Mouse (Mus musculus) adrenal gland, postnatal 36 days (tissue): ENCODE measurements around the gene Rfk. TPM values are rescaled to one million over a fixed set of nuclear protein-coding genes. Genes with fewer than 3 reads are reported as not detected.

Experiments used
- DNase-seq, 2 experiments: peaks; one replicate each; pipeline ENCODE4 v3.0.0; 2021; ENCODE audit warnings: mixed read lengths in 1 of 2
- long read RNA-seq, 2 experiments: library from polyadenylated mRNA; stranded (forward); transcript quantifications; one replicate each; pipeline ENCODE4 v2.0.0; 2021; ENCODE audit warnings: borderline sequencing depth in 2 of 2
- total RNA-seq, 2 experiments: library from RNA; stranded (reverse); gene quantifications; 2 replicates each; pipeline ENCODE4 v1.2.3; 2021

The Rfk gene
- total RNA-seq, result 100 to 1,000 TPM in 1 of 2 experiments, 10 to 100 TPM in 1; 84.2 to 343 TPM
- long read RNA-seq, experiment 1, transcript Rfk-201 (4 exons, 2,482 nt), result major isoform, 471 of 523 reads
- long read RNA-seq, experiment 1, partial matches to known transcripts, result 12 of 523 reads
- long read RNA-seq, experiment 1, other reads (novel, unspliced or antisense), result 39 of 523 reads
- long read RNA-seq, experiment 2, transcript Rfk-201 (4 exons, 2,482 nt), result major isoform, 29 of 31 reads
- long read RNA-seq, experiment 2, partial matches to known transcripts, result 0 of 31 reads
- long read RNA-seq, experiment 2, other reads (novel, unspliced or antisense), result 2 of 31 reads

- peak; percentile 95 to 98 for DNase-seq
Measured at GRCm38 (mm10) chr19:17393841-17394591, at the start of gene Rfk. TSS of gene Rfk (plus strand) at chr19:17394043.

GRCm38 (mm10) chr19:17344881-17345280, 49.0 kb upstream of the Rfk start:
- DNase-seq, result no peak

- no peak for DNase-seq
Measured at GRCm38 (mm10) chr19:17346716-17347474, 46.9 kb upstream of the Rfk start.

DNA sequence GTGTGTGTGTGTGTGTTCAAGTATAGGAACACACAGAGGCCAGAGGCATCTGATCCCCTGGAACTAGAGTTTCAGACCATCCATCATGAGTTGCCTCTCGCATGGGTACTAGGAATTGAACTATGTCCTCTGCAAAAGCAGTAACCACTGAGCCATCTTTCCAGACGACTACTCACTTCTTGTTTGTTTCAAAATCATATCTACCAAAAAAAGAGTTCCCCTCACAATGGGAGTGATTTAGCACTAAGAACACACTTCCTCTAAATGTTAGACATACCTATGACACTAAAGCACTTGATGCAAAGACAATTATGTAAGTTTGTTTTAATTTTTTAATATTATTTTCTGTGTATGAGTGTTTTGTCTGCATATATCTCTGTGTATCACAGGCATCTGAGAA, 46.0 kb upstream of the Rfk start:
- DNase-seq, result no peak

DNA sequence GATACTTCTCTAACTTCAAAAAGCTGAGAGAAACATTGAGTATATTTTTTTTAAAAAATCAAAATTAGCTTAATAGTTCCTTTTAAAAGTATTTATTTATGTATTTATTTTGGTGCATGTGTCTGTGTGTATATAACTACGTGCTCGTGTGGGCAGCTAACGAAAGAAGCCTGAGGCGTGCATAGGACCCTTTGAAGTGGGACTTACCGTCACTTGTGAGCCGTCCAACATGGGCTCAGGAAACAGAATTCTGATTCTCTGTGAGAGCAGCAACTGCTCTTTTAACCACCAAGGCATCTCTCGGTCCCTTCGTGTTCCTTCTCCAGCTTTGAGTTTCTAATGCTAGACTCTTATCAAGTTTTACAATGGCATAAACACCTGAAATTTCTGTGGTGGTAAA, 40.1 kb upstream of the Rfk start:
- DNase-seq, result no peak

- no peak for DNase-seq
Measured at GRCm38 (mm10) chr19:17354362-17354761, 39.5 kb upstream of the Rfk start.

- DNase-seq, result no peak
Measured at GRCm38 (mm10) chr19:17354797-17355196, 39.0 kb upstream of the Rfk start.

- DNase-seq, result no peak
Measured at GRCm38 (mm10) chr19:17355361-17355760, 38.5 kb upstream of the Rfk start.

GRCm38 (mm10) chr19:17355950-17356867, 37.6 kb upstream of the Rfk start:
- DNase-seq, result peak; percentile 15 to 53

GRCm38 (mm10) chr19:17356932-17357331, 36.9 kb upstream of the Rfk start:
- DNase-seq, result no peak

- no peak for DNase-seq
Measured at GRCm38 (mm10) chr19:17357391-17357790, 36.5 kb upstream of the Rfk start.

DNA sequence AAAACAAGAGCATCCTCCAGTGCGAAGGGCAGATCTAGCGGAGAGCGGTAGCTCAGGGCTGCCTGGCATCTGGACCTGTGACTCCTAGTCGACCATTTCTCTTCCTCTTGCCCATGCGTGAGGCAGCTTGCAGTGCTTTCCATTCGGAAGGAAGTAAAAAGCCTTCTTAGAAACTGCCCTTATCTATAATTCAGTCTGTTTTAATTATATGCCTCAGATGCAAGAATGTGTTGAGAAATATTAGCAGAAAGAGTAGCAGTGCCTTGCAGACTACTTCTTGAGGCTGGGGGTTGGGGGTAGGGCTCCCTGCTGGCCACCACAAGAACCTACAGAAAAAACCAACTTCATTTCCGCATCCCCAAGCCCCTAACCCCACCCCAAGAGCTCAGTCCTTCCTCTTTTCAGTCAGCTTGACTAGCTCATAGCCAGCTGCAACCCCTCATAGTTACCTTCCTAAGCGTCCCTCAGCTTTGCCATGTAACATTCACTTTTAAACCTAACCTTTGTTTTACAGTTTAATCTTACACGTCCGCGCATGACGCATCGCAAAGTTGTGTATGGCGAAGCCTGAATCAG, 34.4 kb upstream of the Rfk start:
- DNase-seq, result no peak

GRCm38 (mm10) chr19:17361181-17361580, 32.7 kb upstream of the Rfk start:
- DNase-seq, result no peak

DNA sequence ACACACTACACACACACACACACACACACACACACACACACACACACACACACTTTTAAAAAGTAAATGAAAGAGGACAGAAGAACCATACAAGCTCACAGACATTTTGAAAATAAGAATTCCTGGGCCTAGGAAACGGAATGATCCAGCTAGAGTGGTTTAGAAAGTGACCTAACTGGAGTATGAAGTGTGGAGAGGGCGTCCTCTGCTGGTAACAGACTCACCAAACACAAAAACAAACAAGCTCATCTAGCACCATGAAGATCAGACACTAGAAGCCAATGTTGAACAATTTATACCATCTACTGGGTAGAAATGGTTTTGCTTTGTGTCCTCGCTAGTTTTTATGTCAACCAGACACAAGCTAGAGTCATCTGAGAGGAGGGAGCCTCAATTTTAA, 29.1 kb upstream of the Rfk start:
- DNase-seq, result peak; percentile 23 to 31

DNA sequence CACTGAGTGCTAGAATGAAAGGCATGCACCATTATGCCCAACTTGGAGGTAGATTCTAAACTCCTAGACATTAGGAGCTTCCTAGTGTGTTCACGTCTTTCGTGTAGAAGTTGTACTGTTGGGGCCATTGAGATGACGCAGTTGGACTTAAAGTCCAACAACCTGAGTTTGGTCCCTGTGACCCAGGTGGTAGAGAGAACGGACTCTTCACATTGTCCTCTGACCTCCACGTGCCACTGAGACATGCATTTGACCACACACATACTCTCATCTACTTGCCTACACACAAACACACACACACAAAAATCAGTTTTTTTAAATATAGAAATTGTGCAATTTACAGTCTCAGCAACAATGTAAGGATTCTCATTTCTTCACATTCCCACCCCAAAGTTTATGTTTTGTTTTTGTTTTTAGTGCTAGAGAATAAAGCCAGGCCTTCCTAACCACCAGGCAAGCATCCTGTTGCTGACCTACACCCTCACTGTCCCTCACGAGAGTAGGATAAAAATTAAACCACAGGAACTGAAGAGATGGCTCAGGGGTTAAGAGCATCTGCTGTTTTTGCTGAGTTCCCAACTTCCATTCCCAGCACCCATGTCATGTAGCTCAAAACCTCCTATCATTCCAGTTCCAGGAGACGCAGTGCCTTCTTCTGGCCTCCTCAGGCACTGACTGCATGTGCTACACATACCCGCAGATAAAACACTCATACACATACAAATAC, 27.3 kb upstream of the Rfk start:
- no peak for DNase-seq

DNA sequence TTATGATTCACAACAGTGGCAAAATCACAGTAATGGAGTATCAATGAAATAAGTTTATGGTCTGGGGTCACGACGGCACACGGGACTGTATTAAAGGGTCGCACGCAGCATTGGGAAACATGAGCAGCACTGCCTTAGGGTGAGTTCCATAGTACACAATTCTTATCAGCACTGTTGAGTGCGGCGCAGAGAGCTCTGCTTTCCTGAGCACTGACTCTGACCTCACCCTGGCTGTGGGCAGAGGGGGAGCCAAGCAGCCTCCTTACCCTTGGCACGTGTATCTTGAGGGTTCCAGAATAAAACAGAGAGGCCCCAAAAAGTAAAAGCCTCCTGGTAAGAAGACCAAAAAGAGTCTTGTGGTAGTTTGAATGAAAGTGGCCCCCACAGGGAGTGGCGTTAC, 25.3 kb upstream of the Rfk start:
- DNase-seq, result no peak

- DNase-seq, result no peak
Measured at GRCm38 (mm10) chr19:17369581-17369980, 24.3 kb upstream of the Rfk start.

DNA sequence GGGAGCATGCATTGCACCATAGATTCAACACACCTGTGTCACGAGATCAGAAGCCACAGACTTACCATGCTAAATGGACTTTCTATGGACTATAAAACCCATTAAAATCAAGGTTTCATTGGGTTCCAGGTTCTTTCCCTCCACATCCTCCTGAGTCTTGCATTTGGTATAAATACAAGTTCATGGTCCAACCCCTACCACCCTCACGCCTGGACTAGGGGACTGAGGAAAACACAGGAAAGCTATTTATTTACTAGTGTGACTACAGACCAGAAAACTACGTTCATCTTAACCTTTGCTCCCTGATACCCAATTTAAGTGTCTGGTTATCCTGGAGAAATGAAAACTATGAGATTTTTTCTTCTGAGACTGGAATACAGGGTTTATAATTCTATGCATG, 21.1 kb upstream of the Rfk start, which contains the start of gene Gcnt1:
TSS of gene Gcnt1 (minus strand) at position 144 of the 400 bp plus-strand sequence.
- no peak for DNase-seq

DNA sequence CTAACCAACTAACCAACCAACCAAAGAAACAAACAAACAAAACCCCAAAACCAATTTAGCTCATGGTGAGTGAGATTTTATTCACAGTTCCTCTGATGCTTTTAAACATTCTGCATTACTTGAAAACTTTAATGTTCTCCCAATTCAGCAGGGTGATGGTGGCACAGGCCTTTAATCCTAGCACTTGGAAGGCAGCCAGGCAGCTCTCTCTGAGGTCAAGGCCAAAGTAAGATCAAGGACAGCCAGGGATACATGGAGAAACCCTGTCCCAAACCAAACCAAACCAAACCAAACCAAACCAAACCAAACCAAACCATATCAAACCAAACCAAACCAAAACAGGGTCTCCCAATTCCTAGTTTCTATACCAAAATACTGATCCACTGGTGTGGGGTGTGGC, 15.0 kb upstream of the Rfk start:
- DNase-seq, result no peak

DNA sequence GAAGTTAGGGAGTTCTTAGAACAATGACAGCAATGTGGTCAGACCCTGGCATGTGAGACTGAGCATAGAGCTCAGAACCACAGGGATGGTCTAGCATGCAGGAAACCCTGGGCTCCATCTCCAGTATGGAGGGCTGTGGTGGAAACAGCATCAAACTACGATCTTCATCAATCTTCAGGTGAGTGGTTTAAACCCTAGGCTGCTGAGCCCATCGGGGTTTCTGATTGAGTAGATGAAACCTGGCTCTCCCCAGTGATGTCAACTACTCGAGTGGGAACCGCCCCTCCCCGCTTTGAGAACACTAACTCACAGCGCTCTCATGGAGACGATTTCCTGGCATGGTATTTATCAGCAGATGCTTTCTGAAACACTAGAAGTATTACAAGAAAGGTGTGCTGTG, 13.3 kb upstream of the Rfk start:
- no peak for DNase-seq
